Mouse (Mus musculus) kidney, adult 8-10 months (tissue): ENCODE measurements at regions not wholly inside any gene's neighbourhood (a gene's known extent, or its start where the extent isn't known, plus 50 kb on each side); places are given as distances from the start of the nearest gene placed in this dataset.
A peak's percentile ranks its signal among the peaks of the same experiment; 100 is the strongest.

Source experiments
- DNase-seq, 2 experiments: peaks; one replicate each; pipeline ENCODE4 v3.0.0; 2022

DNA sequence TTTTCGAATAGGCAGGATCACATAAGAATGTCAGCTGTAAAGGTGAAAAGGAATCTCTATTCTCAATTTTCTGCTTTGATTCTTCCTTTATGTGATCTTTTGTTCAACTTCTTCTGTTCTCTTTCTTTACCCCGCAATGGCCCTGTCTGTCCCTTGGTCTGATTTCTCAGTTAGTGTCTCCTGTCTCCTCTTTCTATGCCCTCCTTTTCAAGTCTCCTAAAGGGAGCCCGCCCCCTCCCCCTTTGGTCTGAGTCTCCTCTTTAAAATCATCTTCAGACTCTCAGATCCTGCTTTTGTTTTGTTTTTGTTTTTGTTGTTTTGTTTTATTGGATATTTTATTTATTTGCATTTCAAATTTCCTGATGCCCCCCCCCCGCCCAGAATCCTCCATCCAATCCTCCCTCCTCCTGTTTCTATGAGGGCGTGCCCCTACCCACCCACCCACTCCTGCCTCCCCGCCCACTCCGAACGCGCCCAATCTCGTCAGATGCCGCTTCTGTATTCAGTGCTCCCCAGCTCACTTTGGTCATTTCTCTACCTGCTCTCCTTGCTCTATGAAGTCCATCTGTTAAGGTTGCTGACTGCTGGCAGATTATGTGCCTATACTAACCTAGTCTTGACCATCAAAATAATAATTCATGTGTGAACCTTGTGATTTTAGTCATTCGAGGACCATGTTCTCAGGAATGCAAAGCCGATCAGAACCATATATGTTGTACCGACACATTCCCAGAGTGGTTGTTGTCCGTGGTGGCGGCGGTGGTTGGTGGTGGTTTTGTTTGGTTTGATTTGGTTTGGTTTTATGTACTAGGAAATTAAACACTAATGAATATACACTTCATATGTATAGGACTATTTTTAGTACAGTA, 487.9 kb upstream of the Adam24 start:
- DNase-seq: no peak

GRCm38 (mm10) chr8:40187584-40187934, 487.3 kb upstream of the Adam24 start:
- peak in 1 of 2 experiments; percentile 22 for DNase-seq

DNA sequence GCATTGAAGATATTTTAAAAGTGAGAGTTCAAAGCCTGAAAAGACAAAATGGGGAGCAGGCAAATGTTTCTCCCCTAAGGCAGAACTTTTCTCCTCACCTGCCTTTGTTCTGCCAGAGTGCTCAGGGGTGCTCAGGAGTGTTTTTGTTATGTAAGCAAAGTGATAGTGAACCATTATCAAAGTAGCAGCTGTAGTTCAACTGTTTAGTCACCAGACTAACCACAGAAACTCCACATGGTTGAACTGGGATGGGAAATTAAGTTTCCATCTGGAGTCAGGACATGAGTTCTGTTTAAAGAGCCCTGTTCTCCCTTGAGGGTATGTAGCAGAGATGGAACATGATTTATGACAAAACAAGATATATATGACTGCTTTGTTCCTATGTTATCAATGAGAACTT, 482.6 kb upstream of the Adam24 start:
- DNase-seq: no peak

GRCm38 (mm10) chr8:40193148-40193547, 481.7 kb upstream of the Adam24 start:
- no peak for DNase-seq

GRCm38 (mm10) chr8:40210871-40211270, 464.0 kb upstream of the Adam24 start:
- DNase-seq: no peak

GRCm38 (mm10) chr8:40223521-40223920, 451.4 kb upstream of the Adam24 start:
- DNase-seq: no peak

DNA sequence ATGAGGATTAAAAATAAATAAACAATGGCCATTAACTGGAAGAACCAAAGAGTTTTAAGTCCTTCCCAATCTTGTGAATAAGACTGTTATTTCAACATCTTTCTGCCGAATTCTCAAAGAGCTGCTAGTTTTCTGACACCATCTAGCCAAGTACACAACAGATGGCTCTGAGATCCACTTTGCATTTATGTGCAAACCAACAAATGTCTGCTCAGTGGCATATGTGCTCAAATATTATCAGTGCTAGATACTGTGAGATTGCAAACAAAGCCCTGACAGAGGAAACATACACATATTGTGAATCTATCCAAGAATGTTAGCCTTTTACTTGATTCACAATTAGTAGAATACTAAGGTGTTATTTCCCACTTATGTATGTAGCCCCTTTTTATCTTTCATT, 447.6 kb upstream of the Adam24 start:
- DNase-seq: no peak
